Mouse (Mus musculus) liver, embryonic 16.5 days (tissue): Measurements from ENCODE around the gene Ccdc85c. TPM values are rescaled to one million over a fixed set of nuclear protein-coding genes. Genes with fewer than 3 reads are reported as not detected.

Source experiments
- ATAC-seq: fragments of 200-750 bp; cut with Nextera tagmentation; 2 replicates; pipeline ENCODE4 v1.8.0; 2017; ENCODE audit warnings: low read depth, mild to moderate bottlenecking, moderate number of reproducible peaks, moderate library complexity
- H3K27ac ChIP-seq: fragments of 300-500 bp; sonication (generic); 2 replicates; pipeline ENCODE4 v1.5.1; 2014; ENCODE audit warnings: mild to moderate bottlenecking, low read length
- H3K27me3 ChIP-seq: fragments of 300-500 bp; sonication (generic); 2 replicates; pipeline ENCODE4 v1.6.1; 2014; ENCODE audit warnings: low read depth, low read length, mixed read lengths; ENCODE audit not compliant: control insufficient read depth, insufficient read depth
- H3K36me3 ChIP-seq: fragments of 300-500 bp; sonication (generic); 2 replicates; pipeline ENCODE4 v1.6.1; 2014; ENCODE audit warnings: mild to moderate bottlenecking; ENCODE audit not compliant: control insufficient read depth, insufficient read depth
- H3K4me1 ChIP-seq: fragments of 300-500 bp; sonication (generic); 2 replicates; pipeline ENCODE4 v1.6.1; 2014; ENCODE audit warnings: low read depth, low read length, mixed read lengths; ENCODE audit not compliant: control insufficient read depth
- H3K4me2 ChIP-seq: fragments of 300-500 bp; sonication (generic); 2 replicates; pipeline ENCODE4 v1.6.1; 2014; ENCODE audit warnings: low read depth, low read length, mixed read lengths
- H3K4me3 ChIP-seq: fragments of 300-500 bp; sonication (generic); 2 replicates; pipeline ENCODE4 v1.5.1; 2014; ENCODE audit warnings: low read depth, mild to moderate bottlenecking, low read length
- H3K9ac ChIP-seq: fragments of 300-500 bp; sonication (generic); 2 replicates; pipeline ENCODE4 v1.6.1; 2014; ENCODE audit warnings: low read depth, low read length
- H3K9me3 ChIP-seq: fragments of 300-500 bp; sonication (generic); replicated peaks from 2 replicates; pipeline ENCODE4 v1.6.1; 2016; ENCODE audit warnings: low read length; ENCODE audit not compliant: control insufficient read depth
- WGBS: fragments of 180-500 bp; shearing (Covaris S2); extraction: QIAGEN DNeasy Blood & Tissue Kit; methylation state at CpG from one replicate; pipeline ENCODE4 v1.1.7; 2014; ENCODE audit not compliant: insufficient replicate concordance; 5-methylcytosine and 5-hydroxymethylcytosine counted together
- polyA plus RNA-seq: library from polyadenylated mRNA; unstranded; fragments of >200 nt; fragmentation: Nextera tagmentation; extraction: Ambion mirVana; gene quantifications from 2 replicates; pipeline ENCODE4 v1.2.1, GENCODE M21; 2015

Gene Ccdc85c
- polyA plus RNA-seq, 1 experiment from 2014 or later: 1.3 TPM

DNA sequence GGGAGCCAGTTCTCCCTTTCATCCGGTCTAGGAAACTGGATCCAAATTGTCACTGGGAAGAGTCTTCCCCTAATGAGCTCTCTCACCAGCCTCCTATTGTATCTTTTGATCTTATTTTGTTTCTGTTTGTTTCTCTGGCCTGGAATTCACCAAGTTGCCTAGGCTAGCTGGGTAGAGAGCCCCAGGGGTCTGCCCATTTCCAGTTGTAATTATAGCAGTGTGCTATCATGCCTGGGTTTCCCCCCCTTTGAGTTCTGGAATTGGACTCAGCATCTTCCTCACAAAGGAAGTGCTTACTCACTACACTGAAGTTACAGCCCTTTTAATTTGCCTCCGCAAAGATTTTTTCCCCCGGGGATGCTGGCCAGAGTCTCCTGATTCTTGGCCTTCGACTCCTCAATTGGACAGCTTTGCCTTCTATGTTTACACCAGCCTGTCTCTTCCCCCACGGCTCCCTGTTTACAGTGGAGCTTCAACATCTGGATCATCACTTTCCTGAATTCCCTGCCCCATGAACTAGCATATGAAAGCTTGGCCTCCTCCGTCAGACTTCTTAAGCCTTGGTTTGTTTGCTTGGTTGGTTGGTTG, 28.6 kb upstream of the Ccdc85c start:
- Histone ChIP-seq H3K4me3 (no peak overlapping the region), H3K4me2 (no peak overlapping the region), H3K27ac (no peak overlapping the region), H3K27me3 (peaks cover 29% of the 10 kb centered on the region), H3K4me1 (no peaks in the 10 kb centered on the region), H3K9me3 (no peaks in the 10 kb centered on the region), H3K9ac (no peak overlapping the region), H3K36me3 (no peaks in the 10 kb centered on the region)
- WGBS: 39% methylated on average over 6 of the region's 6 CpGs
- ATAC-seq: no peak

GRCm38 (mm10) chr12:108301006-108301405, 25.8 kb upstream of the Ccdc85c start:
- WGBS: 61% methylated on average over 6 of the region's 6 CpGs

DNA sequence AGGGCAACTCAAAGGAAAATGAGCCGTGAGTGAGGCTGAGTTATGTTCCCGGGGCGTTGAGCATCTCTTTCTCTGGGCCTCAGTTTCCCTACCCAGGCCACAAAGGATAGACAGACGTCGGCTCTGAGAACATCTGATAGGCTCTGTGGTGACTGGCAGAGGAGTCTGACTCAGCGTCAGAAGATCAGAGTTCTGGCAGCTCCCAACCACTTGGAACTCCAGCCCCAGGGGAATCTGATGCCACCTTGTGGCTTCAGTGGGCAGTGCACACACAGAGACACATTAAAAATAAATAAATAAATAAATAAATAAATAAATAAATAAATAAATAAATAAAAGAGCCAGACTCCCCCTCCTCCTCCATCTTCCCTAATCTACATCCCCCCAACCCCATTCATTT, 21.8 kb upstream of the Ccdc85c start:
- ATAC-seq: no peak
- WGBS: 59% methylated on average over 6 of the region's 6 CpGs
- H3K36me3 ChIP-seq: no peaks in the 10 kb centered on the region
- no peaks in the 10 kb centered on the region for H3K27me3 ChIP-seq
- H3K4me1 ChIP-seq: no peaks in the 10 kb centered on the region
- H3K9me3 ChIP-seq: no peaks in the 10 kb centered on the region
- H3K27ac ChIP-seq: no peak overlapping the region
- H3K4me2 ChIP-seq: no peak overlapping the region
- H3K4me3 ChIP-seq: no peak overlapping the region
- H3K9ac ChIP-seq: no peak overlapping the region

More at GRCm38 (mm10) chr12:108301006-108301405, 25.8 kb upstream of the Ccdc85c start:
- H3K4me2 ChIP-seq: no peak overlapping the region
- ATAC-seq: no peak
- no peak overlapping the region for H3K4me3 ChIP-seq
- H3K4me1 ChIP-seq: no peaks in the 10 kb centered on the region
- no peaks in the 10 kb centered on the region for H3K36me3 ChIP-seq
- no peak overlapping the region for H3K27ac ChIP-seq
- H3K9ac ChIP-seq: no peak overlapping the region
- peaks cover 16% of the 10 kb centered on the region for H3K27me3 ChIP-seq
- H3K9me3 ChIP-seq: no peaks in the 10 kb centered on the region

GRCm38 (mm10) chr12:108294620-108295019, 19.4 kb upstream of the Ccdc85c start:
- no peaks in the 10 kb centered on the region for H3K36me3 ChIP-seq
- 64% methylated on average over 3 of the region's 3 CpGs for WGBS
- H3K4me2 ChIP-seq: no peak overlapping the region
- H3K27me3 ChIP-seq: no peaks in the 10 kb centered on the region
- H3K4me1 ChIP-seq: no peaks in the 10 kb centered on the region
- H3K27ac ChIP-seq: no peak overlapping the region
- H3K9ac ChIP-seq: no peak overlapping the region
- no peak overlapping the region for H3K4me3 ChIP-seq
- H3K9me3 ChIP-seq: no peaks in the 10 kb centered on the region
- ATAC-seq: no peak

DNA sequence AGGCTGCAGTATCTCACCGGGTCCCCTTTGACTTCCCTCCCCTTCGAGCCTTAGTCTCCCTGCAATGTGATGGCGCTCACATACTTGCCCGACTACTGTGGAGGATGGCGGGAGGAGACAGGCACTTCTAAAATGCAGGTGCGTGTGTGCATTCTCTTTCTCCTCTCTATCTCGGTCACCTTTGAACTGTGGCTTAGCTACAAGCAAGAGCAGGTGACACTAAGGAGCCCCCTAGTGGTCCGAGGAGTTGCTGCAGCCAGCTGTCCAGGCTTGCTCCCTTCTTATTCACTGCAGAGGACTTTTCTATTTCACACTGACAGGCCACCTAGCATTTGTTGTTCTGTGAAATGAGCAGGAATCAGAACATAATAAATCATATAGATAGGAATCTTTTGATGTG, 17.7 kb upstream of the Ccdc85c start:
- ATAC-seq: peak; percentile 56; the same call in 1 of the 2 replicates
- H3K9ac ChIP-seq: no peak overlapping the region
- no peaks in the 10 kb centered on the region for H3K36me3 ChIP-seq
- no peak overlapping the region for H3K4me2 ChIP-seq
- no peak overlapping the region for H3K27ac ChIP-seq
- 5% methylated on average over 8 of the region's 8 CpGs for WGBS
- no peaks in the 10 kb centered on the region for H3K4me1 ChIP-seq
- H3K4me3 ChIP-seq: no peak overlapping the region
- H3K27me3 ChIP-seq: no peaks in the 10 kb centered on the region
- no peaks in the 10 kb centered on the region for H3K9me3 ChIP-seq

DNA sequence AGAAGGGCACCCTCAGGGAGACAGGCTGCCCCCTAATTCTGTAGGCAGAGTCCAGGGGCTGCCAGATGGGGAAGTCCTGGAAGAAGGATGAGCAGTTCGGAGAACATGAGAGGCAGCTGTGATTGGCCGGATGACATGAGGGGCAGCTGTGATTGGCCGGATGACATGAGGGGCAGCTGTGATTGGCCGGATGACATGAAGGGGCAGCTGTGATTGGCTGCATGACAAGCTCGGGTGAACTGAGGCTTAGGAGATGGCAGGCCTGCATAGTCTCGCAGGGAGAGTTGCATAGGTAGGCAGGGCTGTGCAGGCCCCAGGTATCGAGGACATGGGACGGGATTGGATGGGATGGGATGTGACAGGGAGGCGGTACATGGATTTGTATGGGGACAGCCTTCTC, 17.2 kb upstream of the Ccdc85c start:
- H3K27ac ChIP-seq: no peak overlapping the region
- H3K9me3 ChIP-seq: no peaks in the 10 kb centered on the region
- peak; percentile 31; the same call in 1 of the 2 replicates for ATAC-seq
- no peak overlapping the region for H3K4me2 ChIP-seq
- H3K4me3 ChIP-seq: no peak overlapping the region
- H3K27me3 ChIP-seq: no peaks in the 10 kb centered on the region
- 16% methylated on average over 9 of the region's 9 CpGs for WGBS
- no peak overlapping the region for H3K9ac ChIP-seq
- H3K36me3 ChIP-seq: no peaks in the 10 kb centered on the region
- H3K4me1 ChIP-seq: no peaks in the 10 kb centered on the region

- H3K4me2 ChIP-seq: no peak overlapping the region
- no peak for ATAC-seq
- H3K27ac ChIP-seq: no peak overlapping the region
- no peaks in the 10 kb centered on the region for H3K9me3 ChIP-seq
- H3K36me3 ChIP-seq: no peaks in the 10 kb centered on the region
- H3K4me3 ChIP-seq: no peak overlapping the region
- WGBS: 69% methylated on average over 19 of the region's 19 CpGs
- H3K9ac ChIP-seq: no peak overlapping the region
- no peaks in the 10 kb centered on the region for H3K4me1 ChIP-seq
- no peaks in the 10 kb centered on the region for H3K27me3 ChIP-seq
These were observed 13.1 kb upstream of the Ccdc85c start for GRCm38 (mm10) chr12:108288127-108288880.

- H3K4me1 ChIP-seq: no peaks in the 10 kb centered on the region
- H3K27me3 ChIP-seq: no peaks in the 10 kb centered on the region
- no peaks in the 10 kb centered on the region for H3K36me3 ChIP-seq
- no peak overlapping the region for H3K27ac ChIP-seq
- no peak overlapping the region for H3K9ac ChIP-seq
- H3K4me2 ChIP-seq: no peak overlapping the region
- no peak for ATAC-seq
- WGBS: 90% methylated on average over 8 of the region's 8 CpGs
- no peak overlapping the region for H3K4me3 ChIP-seq
- no peaks in the 10 kb centered on the region for H3K9me3 ChIP-seq
These were observed 11.8 kb upstream of the Ccdc85c start for GRCm38 (mm10) chr12:108287011-108287410.

- 54% methylated on average over 4 of the region's 4 CpGs for WGBS
- no peak overlapping the region for H3K4me2 ChIP-seq
- H3K9ac ChIP-seq: no peak overlapping the region
- no peak overlapping the region for H3K27ac ChIP-seq
- no peak for ATAC-seq
- H3K27me3 ChIP-seq: no peaks in the 10 kb centered on the region
- no peaks in the 10 kb centered on the region for H3K9me3 ChIP-seq
- no peaks in the 10 kb centered on the region for H3K36me3 ChIP-seq
- H3K4me3 ChIP-seq: no peak overlapping the region
- H3K4me1 ChIP-seq: no peaks in the 10 kb centered on the region
These were observed 11.2 kb upstream of the Ccdc85c start for GRCm38 (mm10) chr12:108286381-108286780.
